ENCODE assay signal across 16 mouse cellular contexts in the genomic region with DNA sequence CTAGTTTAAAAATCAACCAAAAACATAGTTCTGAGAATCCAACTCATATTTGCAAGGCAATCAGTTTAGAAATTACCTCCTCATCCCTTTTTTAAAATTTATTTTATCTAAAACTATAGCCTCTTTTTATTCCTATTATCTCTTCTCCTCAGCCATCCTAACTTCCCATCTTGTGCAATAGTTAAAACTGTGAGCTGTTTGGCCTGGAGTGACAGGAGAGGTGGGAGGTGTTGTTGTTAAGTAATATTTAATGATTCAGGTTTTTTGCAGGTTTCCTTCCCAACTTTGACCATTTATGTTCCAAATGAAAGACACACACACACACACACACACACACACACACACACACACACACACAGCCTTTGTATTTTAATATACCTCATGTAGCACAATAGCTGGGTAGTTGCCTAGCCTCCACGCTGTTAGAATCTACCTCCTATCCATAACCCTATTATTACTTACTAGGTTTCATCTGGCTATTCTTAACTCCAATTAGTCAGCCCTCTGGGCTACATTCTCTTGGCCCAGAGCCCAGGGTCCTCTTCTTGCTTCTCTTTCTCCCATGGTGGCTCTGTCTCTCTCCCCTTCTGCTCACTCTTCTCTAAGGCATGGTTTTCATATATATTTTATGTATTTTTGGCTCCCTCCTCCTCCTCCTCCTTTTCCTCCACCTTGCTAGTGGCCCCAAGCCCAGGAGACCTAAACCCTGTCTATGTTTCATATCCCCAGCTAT.
DNase-seq lines count a peak whose midpoint lies in the region; ATAC-seq and TF ChIP-seq lines count a peak whose summit lies in the region.
"Had no signal": no experiment of that assay in that cellular context is flagged by ENCODE, and none has a peak within 500 bp of the region (broad histone marks: within the 10 kb centered on the region; RNA-seq: fewer than 3 reads in every experiment).

No protein-coding gene starts in this region.

- TF ChIP-seq POLR2A in heart, adult 2 months (IDR thresholded peaks at IDR 0.05; ENCODE audit: insufficient read depth, low read depth, low read length), result no peak

- no peaks in the 10 kb centered on the region for H3K36me3 ChIP-seq in heart, adult 2 months (ENCODE audit: control insufficient read depth, insufficient read depth, low read length)
- H3K36me3 ChIP-seq: heart, embryonic 12.5 days; neural tube, embryonic 12.5 days had no signal

- no peak for TF ChIP-seq CTCF in heart, adult 2 months (IDR thresholded peaks at IDR 0.05)

- H3K27ac ChIP-seq in heart, adult 2 months, result no peak overlapping the region
- H3K27ac ChIP-seq: neural tube, embryonic 12.5 days had no signal

- no peak overlapping the region for H3K9ac ChIP-seq in heart, adult 2 months (ENCODE audit: low read depth, low read length)
- H3K9ac ChIP-seq: forebrain, postnatal 0 days; heart, embryonic 12.5 days; neural tube, embryonic 12.5 days had no signal

- DNase-seq in heart, postnatal 4 days, result peak; percentile 18
- no peak for DNase-seq in heart, adult 2 months
- peak; percentile 32 for DNase-seq in Muller cell, postnatal 12 days (ENCODE audit: inconsistent ontology term)
- DNase-seq in adrenal gland, postnatal 25 days, result peak; percentile 26
- no peak for DNase-seq in thymus, postnatal 0 days (ENCODE audit: low spot score)
- DNase-seq in embryo, embryonic 11 days, result no peak
- DNase-seq: cerebellum, adult 11 months; forebrain, postnatal 0 days; gastrocnemius, postnatal 14 days; kidney, adult 8-10 months; lung, adult 18-20 months; lung, postnatal 4 days; thymus, adult 2 months had no signal

- H3K79me2 ChIP-seq in heart, adult 2 months (replicated peaks; ENCODE audit: control insufficient read depth, insufficient read depth, low read length), result no peaks in the 10 kb centered on the region

- ATAC-seq in granulocyte monocyte progenitor cell, adult 5-6 weeks (replicated peaks; ENCODE audit: poor library complexity, severe bottlenecking), result peak; percentile 79
- ATAC-seq: forebrain, postnatal 0 days had no signal

- no peak overlapping the region for H3K4me3 ChIP-seq in heart, adult 2 months
- H3K4me3 ChIP-seq: heart, embryonic 12.5 days; neural tube, embryonic 12.5 days had no signal

- no peaks in the 10 kb centered on the region for H3K27me3 ChIP-seq in heart, adult 2 months (ENCODE audit: control insufficient read depth, insufficient read depth, low read length)
- H3K27me3 ChIP-seq: heart, embryonic 12.5 days; neural tube, embryonic 12.5 days had no signal

- H3K4me1 ChIP-seq in heart, adult 2 months (ENCODE audit: control insufficient read depth, insufficient read depth, low read length), result no peaks in the 10 kb centered on the region
- H3K4me1 ChIP-seq: neural tube, embryonic 12.5 days had no signal

- TF ChIP-seq EP300 in heart, adult 2 months (IDR thresholded peaks at IDR 0.05; ENCODE audit: insufficient read depth, low read depth, low read length), result no peak

- 58% methylated on average over 1 of the region's 1 CpGs for WGBS in heart, adult 2 months

- intact Hi-C loops in heart, adult 2 months (cut with DNase I), result no loop called here

Comparison
In these comparisons a context has a peak if more than half of its experiments do, and no peak if none do; other contexts are left out.
1. DNase-seq: peak in heart, postnatal 4 days (single experiment), Muller cell, postnatal 12 days (single experiment) and adrenal gland, postnatal 25 days (single experiment); none in heart, adult 2 months (0 of 2), thymus, postnatal 0 days (single experiment) and embryo, embryonic 11 days (single experiment).